Mouse (Mus musculus) thymus, postnatal 25 days (tissue): ENCODE data around the gene Dennd5a.

Experiments used
- DNase-seq: peaks from one replicate; pipeline ENCODE4 v3.0.0; 2022

Dennd5a gene

DNA sequence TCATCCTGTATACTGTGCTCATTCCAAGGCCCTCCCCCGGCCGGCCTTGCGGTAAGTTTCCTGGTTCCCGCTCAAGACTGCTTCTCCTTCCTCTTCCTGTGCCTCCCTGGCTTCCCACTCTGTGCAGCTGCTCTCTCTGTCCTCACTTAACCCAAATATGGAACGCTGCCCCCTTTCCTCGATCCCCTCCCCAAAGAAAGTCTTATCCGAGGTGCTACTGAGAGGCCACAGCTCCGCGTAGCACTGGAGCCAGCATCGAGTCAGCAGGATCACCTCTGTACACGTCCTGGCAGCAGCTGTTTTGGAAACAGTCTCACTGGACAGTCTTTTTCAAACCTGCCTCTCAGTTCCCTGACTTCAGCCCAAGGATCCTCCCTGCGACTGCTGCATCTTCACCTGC is 81.1 kb downstream of the Dennd5a start:
- no peak for DNase-seq

DNA sequence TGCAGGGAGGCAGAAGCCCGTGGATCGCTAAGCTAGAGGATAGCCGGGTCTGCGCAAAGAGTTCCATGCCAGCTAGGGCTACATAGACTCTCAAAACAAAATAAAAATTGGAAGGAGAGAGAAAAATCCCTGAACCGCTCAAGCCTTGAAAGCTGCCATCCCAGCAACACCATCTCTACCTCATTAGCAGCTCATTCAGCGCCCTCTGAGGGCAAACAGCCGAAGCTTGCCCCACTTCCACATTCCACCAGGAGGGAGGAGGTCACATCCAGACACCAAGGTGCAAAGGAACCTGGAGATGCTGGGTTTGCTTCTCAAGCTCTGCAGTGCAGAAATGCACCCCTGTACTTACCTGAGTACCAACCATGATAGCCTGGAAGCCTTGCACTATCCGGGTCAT is 84.2 kb downstream of the Dennd5a start:
- DNase-seq, result no peak

DNA sequence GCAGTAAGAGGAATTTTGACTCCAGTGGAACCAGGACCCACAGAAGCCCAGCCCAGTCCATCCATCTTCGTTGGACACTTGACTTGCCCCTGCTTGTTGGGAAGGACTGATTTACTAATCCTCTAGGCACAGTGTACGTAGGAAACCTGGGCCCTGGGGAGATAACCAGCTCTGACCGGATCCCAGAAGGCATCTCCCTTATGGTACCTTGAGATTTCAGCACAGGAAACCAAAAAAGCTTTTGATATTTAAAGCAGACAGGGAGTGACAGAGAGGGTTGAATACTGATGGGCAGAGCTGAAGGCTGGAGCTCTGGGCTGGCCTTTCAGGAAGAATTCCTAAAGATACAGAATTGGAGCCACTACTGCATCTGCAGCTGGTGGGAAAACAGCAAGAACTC is 84.7 kb downstream of the Dennd5a start:
- no peak for DNase-seq

DNA sequence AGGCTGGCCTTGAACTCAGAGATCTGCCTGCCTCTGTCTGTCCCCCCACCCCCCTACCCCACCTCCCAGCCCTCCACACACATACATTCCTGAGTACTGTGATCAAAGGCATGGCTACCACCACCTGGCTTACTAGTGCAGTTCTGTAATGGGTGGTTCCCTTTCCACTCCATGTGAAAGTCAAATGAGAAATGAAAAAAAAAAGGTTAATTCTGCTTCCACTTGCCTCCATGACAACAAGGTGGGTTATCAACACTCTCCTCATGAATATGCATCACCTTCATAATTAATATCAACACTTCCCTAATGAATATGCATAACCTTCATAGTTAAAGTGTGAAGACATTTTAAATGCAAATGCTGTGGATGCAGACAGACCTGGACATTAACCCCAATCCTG is 85.2 kb downstream of the Dennd5a start:
- DNase-seq, result no peak

DNA sequence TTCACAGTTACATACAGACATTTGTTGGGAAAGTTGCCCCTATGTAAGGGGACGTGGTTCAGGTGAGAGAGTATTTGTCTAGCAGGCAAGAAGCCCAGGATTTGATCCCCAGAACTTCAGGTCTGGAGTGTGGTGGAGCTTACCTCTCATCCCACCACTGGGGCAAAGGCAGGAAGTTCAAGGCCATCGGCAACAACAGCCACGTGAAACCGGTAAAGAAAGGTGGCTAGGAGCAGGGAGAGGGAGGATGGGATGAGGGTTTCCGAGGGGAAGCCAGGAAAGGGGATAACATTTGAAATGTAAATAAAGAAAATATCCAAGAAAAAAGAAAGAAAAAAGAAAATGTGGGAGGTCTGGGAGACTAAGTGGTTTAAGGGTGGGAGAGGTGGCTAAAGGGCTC is 87.1 kb downstream of the Dennd5a start:
- no peak for DNase-seq

DNA sequence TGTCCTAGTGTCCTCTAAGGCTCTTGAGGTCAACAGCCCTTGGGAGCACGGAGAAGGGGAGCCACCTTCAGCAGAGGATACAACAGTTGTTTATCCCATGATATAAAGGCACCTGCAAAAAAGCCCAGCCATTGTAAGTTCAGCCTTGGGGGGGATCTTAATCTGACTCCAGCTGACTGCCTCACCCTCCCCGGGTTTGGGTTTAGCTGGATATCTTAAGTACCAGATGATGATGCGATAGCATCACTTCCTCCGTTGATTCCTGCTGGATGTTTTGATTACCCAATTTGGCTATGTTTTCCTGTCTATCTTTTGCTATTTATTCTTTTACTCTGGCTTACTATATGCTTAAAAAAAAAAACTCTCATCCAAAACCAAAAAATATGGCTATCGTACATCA is 89.0 kb downstream of the Dennd5a start:
- DNase-seq, result no peak

DNA sequence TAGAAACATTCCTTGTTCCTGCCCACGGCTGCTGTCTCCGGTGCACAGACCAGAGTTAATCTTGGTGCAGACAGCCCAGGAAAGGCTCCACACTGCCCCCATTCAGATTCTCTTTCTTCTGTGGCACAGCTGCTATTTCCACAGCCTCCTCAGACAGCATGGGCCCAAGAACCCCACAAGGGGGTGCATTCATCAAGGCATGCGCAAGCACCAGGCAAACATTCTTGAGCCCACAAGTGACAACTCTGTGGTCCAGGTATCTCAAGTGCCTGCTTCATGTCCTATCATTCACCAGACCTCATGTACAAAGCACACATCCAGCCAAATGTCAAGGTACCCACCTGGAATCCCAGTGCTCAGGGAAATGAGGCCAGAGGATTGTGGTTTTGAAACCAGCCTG is 91.8 kb downstream of the Dennd5a start:
- DNase-seq, result no peak

DNA sequence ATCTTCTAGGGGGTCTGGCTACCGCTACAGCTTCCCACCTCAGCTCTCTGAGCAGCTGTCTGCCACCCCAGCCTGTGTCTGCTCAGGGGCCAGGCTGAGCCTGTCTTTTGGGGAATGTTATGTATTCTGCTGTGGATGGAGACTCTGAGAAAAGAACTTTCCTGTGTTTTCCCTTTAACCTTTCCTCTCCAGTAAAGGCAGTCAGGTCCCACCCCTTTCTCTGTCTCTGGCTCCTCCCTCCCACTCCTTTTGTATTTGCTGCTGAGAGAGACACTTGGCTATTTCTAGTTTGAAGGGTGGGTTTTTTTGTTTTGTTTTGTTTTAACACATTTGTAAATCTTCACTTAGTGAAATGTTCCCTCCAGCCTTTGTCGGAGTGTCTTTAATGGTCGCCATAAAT is 93.6 kb downstream of the Dennd5a start:
- DNase-seq, result no peak

DNA sequence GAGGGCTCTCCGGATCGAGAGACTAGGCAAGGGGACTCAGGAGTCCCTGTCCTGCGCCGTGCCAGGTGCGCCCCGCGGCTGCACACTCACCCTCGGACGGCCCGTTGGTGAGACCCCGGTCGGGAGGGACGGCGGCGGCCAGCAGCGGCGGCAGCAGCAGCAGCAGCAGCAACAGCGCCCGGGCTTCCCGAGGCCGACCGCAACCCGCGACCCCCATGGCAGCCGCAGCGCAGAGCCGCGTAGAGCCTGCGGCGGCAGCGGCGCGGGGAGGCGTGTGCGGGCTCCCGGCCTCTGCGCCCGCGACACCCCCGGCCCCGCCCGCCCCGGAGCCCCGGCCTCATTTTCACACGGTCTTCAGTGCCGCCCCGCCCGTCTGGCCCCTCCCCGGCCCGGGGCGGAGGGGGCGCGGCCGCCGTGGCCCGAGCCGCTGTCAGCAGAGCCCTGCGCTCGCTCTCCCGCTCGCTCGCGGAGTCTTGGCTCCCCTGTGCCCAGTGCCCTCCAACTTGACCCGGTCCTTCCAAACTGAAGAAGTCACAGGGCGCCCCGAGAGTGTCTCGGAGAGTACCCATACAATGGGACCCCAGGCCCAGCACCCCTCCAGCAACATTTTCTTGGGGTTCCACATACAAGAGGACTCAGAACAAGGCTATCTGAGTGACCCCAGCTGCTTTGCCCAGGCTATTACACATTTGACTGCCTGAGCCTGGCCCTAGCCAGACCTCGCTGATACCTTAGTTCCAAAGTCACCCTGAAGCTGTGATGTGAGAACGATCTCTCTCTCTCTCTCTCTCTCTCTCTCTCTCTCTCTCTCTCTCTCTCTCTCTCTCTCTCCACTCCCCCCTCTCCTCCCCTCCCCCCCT is 94.7 kb downstream of the Dennd5a start, which contains the start of gene Scube2:
Gene Scube2, minus strand, starts transcription at position 310 of the 860 bp plus-strand sequence.
- DNase-seq, result no peak

DNA sequence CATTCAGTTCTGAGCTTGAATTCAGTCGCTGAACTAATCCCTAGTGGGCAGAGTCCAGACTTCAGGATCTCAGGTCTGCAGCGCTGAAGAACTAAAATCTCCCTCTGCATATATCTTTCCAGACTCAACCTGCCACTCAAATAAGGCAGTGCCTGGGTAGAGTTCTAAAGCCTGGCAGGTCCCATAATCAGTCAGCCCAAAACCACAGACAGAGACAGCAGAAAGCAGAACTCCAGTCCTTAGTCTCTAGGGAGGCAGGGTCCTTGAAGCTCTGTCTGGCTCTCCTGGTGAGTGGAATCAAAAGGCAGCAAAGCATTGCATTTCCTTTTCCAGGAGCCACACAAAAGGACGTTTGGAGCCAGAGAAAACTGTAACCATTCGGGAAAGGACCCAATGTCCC is 96.7 kb downstream of the Dennd5a start:
- no peak for DNase-seq

DNA sequence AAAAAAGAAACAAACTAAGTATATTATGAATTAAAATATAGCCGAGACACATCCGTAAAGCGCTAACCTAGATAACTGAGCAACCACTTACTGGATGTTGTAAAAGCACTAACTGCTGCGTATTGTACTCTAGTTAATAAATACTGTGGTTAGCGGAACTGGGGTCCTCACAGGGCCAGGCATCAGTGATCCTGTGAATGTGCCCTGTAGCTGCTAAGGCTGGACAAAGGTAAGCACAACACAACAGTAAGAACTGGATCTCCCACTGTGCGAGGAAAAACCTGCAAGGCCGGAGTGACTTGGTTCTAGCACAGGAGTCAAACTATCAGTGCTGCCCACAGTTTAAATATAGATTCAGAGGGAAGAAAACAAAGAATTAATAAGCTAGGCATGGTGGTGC is 100.1 kb downstream of the Dennd5a start:
- no peak for DNase-seq

DNA sequence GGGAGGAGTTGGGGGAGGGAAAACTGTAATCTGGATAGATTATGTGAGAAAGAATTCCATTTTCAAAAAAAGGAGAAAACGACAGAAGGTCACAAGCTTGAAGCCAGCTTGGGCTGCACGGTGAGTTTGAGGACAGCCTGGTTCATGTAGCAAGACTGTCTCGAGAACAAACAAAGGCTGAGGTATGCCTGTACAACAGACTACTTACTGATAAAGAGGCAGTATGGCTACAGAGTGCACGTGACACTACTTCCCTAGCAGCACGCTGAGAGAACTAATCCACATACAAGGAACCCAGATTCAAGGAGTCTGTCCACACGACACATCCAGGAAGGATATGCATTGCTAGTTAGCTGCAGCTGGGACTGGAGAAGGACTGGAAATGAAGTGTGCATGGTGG is 100.9 kb downstream of the Dennd5a start:
- no peak for DNase-seq

DNA sequence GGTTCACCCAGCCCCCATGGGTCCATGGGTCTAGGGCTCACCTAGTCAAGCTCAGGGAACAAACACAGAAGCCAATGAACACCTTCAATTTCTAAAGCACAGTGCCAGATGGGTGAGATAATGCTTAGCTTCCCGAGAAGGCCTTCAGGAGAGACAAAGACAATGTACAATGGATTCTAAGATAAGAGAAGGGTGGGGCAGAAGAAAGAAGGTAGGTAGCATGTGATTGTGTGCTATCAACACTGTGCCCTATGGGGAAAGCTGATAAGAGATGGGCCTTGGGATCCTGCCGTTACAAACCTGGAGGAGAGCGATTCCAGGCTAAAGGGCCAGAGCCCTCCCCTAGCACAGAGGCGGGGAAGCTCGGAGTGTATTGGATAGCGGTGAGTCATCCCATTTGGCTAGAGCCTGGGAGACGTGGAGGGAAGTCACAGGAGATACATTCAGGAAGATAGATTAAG is 107.5 kb downstream of the Dennd5a start:
- no peak for DNase-seq

DNA sequence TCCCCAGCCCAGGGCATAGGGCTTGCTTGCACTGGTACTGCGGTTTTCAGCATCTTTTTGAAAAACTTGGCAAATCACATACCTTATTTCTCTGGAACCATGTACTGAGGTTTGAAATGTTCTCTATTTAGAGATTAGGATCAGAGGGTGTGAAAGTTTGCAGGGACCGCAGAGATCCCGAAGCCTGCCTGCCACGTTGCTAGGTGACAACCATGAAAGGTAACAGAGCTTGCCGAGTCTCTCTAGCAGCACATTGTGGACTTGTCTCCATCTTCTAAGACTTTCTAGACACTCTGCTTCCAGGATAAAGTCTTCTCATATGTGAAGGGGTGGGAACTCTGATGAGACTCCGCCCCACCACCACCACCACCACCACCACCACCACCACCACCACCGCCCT is 108.3 kb downstream of the Dennd5a start:
- no peak for DNase-seq

DNA sequence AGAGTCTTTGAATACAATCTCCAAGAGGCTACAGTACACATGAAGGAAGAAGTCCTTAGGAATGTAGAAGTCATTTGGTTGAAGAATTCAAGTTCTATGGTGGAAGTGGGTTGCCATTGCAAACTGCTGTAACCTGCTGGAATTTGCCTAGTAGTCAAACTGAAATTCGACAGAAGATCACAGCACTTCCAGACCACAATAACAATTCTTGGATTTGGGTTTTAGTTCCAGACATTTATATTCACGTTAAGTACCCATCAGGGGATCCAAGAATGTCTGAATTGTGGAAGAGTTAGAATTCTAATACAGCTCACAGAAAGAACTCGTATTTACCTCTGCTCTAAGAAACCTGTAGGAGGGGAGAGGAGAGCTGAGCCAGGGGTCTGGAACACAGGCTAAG is 109.7 kb downstream of the Dennd5a start:
- DNase-seq, result no peak

DNA sequence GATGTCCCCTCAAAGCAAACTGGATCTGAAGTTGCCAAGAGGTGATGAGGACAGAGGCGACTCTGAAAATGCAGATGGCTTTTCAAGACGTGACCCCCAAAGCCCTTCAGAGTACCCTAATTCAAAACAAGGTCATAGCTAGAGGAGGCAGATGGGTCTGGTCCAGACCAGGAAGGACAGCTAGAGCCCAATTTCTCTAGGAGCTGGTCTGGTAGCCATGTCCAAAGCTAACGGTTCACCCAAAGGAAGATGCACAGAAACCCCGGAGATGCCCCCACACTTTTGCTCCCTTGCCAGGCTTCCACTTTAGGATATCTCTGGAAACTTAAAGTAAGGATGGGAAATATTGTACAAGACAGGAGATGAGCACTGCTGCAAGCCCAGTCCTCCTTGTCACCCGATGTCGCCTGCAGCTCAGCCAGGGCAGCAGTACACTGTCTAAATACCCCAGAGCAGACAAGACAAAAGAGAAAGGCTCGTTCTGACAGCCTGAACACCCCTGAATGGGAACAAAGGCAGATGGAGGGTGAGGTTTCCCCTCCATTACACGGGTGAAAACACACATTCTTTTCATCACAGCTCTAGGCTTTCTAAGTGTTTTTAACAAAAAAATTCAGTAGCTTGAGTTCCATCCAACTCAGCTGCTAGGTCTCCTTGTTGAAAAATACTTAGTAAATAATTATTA is 110.4 kb downstream of the Dennd5a start:
- no peak for DNase-seq

DNA sequence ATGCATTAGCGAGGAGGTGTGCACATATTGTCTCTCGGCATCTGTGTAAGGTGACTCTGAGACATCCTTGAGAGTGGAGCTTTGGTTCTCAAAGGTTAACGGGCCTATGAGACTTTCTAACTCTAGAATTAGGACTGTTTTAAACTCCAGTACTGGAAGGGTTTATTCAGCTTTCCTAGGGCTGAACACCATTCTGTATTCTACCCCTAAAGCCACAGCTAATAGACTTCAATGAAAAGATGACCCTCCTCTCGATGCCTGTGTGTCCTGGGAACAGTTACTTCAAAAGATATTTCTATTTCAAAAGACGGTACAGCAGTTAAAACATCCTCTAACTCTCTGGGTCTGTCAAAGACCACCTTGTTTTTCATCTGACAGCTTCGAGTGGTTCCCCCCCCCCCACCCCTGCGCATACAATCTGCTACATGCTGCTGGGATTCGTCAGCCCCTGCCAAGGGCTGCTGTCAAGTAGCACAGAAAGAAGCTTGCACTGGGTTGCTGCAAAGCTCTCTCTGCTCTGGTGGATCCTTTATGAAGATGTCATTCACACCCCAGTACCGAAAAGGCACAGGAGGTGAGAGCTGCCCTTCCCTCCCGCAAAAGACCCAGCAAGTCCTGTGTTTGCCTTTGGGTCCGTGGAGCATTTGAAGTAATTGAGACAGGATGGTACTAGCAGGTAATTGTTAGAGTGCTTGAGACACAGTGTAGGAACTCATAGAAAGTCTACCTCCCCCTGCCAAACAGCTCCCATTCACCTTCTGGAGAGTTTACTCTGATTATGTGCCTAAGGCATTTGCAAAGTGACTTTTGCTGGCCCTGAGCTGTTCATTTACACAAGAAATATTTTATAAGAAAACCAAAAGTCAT is 111.2 kb downstream of the Dennd5a start:
- no peak for DNase-seq

DNA sequence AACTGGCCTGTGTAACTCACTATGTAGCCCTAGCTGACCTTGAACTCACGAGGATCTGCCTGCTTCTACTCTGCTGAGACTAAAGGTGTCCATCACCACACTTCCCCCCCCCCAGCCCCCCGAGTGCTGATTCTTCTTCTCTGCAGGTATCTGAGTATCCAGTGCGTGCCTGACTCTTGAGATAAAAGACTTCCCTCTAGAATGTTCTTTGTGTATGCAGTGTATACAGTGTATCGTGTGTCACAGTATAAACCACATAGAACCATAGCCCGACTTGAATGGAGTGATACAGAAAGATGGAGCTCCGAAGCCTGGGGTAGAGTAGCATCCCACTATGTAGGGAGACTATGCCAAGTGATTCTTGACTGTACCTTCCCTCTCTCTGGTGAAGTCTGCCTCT is 116.2 kb downstream of the Dennd5a start:
- no peak for DNase-seq
